Mouse (Mus musculus): ENCODE results near the gene Vmn1r3.
"Not testable (repeated sequence)": the region's sequence is repeated elsewhere in the genome, so short reads cannot be mapped to it uniquely, and the experiment has no call there.

DNA sequence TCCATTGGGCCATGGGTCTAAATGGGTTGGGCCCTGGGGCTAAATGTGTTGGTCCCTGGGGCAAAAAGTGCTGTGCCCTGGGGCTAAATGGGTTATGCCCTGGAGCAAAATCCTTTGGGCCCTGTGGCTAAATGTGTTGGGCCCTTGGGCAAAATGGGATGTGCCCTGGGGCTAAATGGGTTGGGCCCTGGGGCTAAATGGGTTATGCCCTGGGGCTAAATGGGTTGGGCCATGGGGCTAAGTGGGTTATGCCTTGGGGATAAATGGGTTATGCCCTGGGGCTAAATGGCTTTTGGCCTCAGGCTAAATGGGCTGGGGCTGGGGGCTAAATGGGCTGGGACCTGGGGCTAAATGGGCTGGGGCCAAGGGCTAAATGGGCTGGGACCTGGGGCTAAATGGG lies 20.7 kb downstream of the Vmn1r3 start:
- TF ChIP-seq CHD2 (IDR thresholded peaks at IDR 0.05; ENCODE audit: low read length); HCFC1 (IDR thresholded peaks at IDR 0.05; ENCODE audit: low read depth, low read length): not testable (repeated sequence)

Data from MEL (cell line).